Mouse (Mus musculus) intestine, embryonic 16.5 days (tissue): ENCODE measurements at regions not wholly inside any gene's neighbourhood (a gene's known extent, or its start where the extent isn't known, plus 50 kb on each side); places are given as distances from the start of the nearest gene placed in this dataset.

Source experiments
- ATAC-seq: fragments of 200-750 bp; cut with Nextera tagmentation; 2 replicates; pipeline ENCODE4 v1.8.0; 2017; ENCODE audit warnings: moderate TSS enrichment, moderate library complexity
- H3K27ac ChIP-seq: fragments of 300-500 bp; sonication (generic); 2 replicates; pipeline ENCODE4 v1.5.1; 2014; ENCODE audit warnings: mild to moderate bottlenecking, low read length
- H3K27me3 ChIP-seq: fragments of 300-500 bp; sonication (generic); replicated peaks from 2 replicates; pipeline ENCODE4 v1.6.1; 2014; ENCODE audit warnings: low read length, control low read depth, mixed read lengths; ENCODE audit not compliant: control insufficient read depth, insufficient read depth
- H3K36me3 ChIP-seq: fragments of 300-500 bp; sonication (generic); 2 replicates; pipeline ENCODE4 v1.6.1; 2014; ENCODE audit warnings: low read length, control low read depth; ENCODE audit not compliant: control insufficient read depth, insufficient read depth
- H3K4me1 ChIP-seq: fragments of 300-500 bp; sonication (generic); 2 replicates; pipeline ENCODE4 v1.6.1; 2014; ENCODE audit warnings: low read length, control low read depth, mixed read lengths; ENCODE audit not compliant: control insufficient read depth, insufficient read depth
- H3K4me2 ChIP-seq: fragments of 300-500 bp; sonication (generic); 2 replicates; pipeline ENCODE4 v1.6.1; 2014; ENCODE audit warnings: low read depth, low read length, control low read depth
- H3K4me3 ChIP-seq: fragments of 300-500 bp; sonication (generic); 2 replicates; pipeline ENCODE4 v1.5.1; 2014; ENCODE audit warnings: mild to moderate bottlenecking, low read length
- H3K9ac ChIP-seq: fragments of 300-500 bp; sonication (generic); 2 replicates; pipeline ENCODE4 v1.6.1; 2014; ENCODE audit warnings: low read depth, low read length
- H3K9me3 ChIP-seq: fragments of 300-500 bp; sonication (generic); 2 replicates; pipeline ENCODE4 v1.6.1; 2016; ENCODE audit warnings: low read length, control low read depth; ENCODE audit not compliant: control insufficient read depth
- WGBS: fragments of 180-500 bp; shearing (Covaris S2); extraction: QIAGEN DNeasy Blood & Tissue Kit; methylation state at CpG from one replicate; pipeline ENCODE4 v1.1.7; 2014; 5-methylcytosine and 5-hydroxymethylcytosine counted together

DNA sequence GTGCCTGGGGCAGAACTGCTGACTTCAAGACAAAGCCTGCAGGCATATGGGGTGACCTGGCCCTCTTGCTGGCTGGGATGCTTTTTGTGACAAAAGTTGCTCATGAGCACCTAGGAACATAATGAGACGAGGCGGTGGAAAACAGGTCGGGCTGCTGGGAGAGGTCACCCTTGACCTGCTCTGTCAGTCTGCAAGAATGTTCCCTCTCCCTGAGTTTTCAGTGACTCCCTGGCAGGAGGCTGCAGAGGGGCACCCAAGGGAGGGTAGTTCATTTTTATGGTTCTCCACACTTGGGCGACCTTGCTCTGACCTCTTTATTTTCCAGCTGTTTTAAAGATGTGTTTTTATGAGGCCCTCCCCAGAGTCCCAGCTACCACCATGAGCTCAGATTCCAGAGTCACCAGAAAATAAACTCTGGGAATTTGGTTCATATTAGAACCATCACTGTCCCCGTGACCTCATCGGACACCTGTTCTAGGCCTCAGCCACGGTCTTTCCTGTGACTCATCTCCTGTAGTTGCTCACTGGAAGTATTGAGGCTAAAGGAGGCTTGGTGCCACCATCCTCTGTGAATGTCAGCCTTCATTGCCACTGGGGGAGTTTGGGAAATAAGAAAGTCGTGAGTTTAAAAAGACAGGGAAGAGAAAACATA lies 108.7 kb upstream of the Pmepa1 start:
- WGBS = 59% methylated on average over 8 of the region's 8 CpGs
- Histone ChIP-seq H3K4me3 (no peak overlapping the region), H3K4me1 (peaks cover 29% of the 10 kb centered on the region), H3K4me2 (no peak overlapping the region), H3K36me3 (no peaks in the 10 kb centered on the region), H3K9ac (no peak overlapping the region), H3K9me3 (no peaks in the 10 kb centered on the region), H3K27ac (no peak overlapping the region), H3K27me3 (no peaks in the 10 kb centered on the region)
- ATAC-seq = no peak

DNA sequence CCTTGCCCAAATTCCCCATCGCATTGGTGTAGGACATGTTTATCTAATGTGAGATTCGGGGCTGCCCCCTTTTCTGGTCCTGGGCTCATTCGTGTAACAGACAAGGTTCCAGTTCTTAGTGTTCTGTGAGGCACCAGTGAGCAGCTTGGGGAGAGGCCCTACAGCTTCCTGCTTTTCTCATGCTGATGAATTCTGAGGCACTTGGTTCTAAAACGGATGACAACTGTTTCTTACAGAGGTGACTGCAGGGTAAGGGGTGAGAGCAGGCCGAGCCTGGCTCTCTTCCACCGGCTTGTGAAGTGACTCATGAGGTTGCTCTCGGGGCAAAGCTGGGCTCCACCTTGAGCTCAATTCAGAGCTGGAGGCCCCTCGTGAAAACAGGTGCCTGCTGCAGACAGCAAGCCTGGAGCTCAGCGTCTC lies 109.4 kb upstream of the Pmepa1 start:
- Histone ChIP-seq H3K27me3 (no peaks in the 10 kb centered on the region), H3K36me3 (no peaks in the 10 kb centered on the region), H3K9me3 (no peaks in the 10 kb centered on the region), H3K4me3 (no peak overlapping the region), H3K9ac (no peak overlapping the region), H3K27ac (no peak overlapping the region), H3K4me1 (peaks cover 25% of the 10 kb centered on the region), H3K4me2 (no peak overlapping the region)
- no peak for ATAC-seq
- 50% methylated on average over 9 of the region's 9 CpGs for WGBS

DNA sequence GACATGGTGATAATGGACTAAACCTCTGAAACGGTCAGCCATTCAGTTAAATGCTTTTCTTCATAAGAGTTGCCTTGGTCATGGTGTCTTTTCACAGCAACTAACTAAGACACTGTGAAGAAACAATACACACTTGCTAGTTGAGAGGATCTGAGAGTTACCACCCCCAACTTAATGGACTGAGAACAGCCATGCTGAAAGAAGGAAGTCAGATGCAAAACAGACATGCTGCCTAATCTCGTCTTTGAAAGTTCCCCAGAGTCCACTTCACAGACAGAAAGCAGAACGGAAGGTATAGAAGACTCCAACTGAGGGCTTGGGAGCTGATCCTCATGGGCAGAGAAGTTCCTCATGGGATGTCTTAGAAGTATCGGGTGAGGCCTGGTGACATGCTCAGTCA lies 111.8 kb upstream of the Pmepa1 start:
- H3K9me3 ChIP-seq = no peaks in the 10 kb centered on the region
- WGBS = 78% methylated on average over 4 of the region's 4 CpGs
- H3K4me1 ChIP-seq = peaks cover 13% of the 10 kb centered on the region; the same call in 1 of the 2 replicates
- H3K9ac ChIP-seq = no peak overlapping the region
- H3K4me3 ChIP-seq = no peak overlapping the region
- no peak for ATAC-seq
- H3K27me3 ChIP-seq = no peaks in the 10 kb centered on the region
- no peak overlapping the region for H3K4me2 ChIP-seq
- H3K27ac ChIP-seq = no peak overlapping the region
- no peaks in the 10 kb centered on the region for H3K36me3 ChIP-seq

DNA sequence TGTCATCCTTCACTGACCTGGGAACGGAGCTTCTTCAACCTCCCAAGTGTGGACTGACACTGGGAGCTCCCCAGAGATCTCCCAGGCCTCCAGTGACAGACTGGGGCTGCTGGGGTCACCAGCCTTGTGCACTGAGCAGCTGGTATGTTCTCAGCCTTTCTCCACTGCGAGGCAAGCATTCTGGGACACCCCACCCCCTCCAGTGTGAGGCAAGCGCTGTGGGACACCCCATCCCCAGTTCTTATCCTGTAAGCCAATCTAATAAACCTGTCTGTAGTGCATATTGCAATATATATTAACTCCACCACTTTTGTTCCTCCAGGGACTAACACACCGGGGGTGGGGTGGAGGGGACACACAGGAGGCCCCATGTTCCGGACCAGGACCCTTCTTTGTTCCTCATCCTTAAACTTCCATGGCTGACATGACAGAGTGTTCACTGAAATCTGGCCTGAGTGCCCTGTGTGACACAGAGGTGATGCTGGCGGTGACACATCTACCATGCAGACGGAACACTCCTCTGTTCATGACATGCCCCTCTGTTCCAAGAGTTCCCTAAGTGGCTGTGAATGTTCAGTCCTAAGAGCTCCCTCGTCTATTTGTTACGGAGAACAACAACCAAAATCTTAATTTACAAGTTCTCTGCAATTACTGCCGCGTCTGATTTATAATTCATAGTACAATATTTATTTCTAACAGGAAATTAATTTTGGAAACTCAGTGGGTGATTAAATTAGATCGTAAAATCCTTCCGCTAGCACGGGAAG lies 116.4 kb upstream of the Pmepa1 start:
- H3K27me3 ChIP-seq = no peaks in the 10 kb centered on the region
- no peak for ATAC-seq
- H3K9me3 ChIP-seq = no peaks in the 10 kb centered on the region
- no peak overlapping the region for H3K27ac ChIP-seq
- H3K4me2 ChIP-seq = no peak overlapping the region
- WGBS = 70% methylated on average over 14 of the region's 14 CpGs
- H3K4me3 ChIP-seq = no peak overlapping the region
- H3K9ac ChIP-seq = no peak overlapping the region
- H3K4me1 ChIP-seq = peaks cover 6% of the 10 kb centered on the region
- H3K36me3 ChIP-seq = no peaks in the 10 kb centered on the region

DNA sequence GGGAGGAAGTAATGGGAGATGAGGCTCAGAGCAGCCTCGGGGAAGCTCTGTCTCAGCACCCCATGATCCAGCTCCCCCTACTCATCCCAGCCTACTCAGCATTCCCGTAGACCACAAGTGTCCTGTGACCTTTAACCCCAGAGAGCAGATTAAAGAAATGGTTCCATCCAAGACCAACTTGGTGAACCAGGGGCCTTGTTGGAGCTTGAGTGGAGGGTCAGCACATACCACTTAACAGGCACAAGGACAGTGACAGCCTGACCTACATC lies 116.9 kb upstream of the Pmepa1 start:
- no peak for ATAC-seq
- Histone ChIP-seq H3K4me3 (no peak overlapping the region), H3K27me3 (no peaks in the 10 kb centered on the region), H3K9me3 (no peaks in the 10 kb centered on the region), H3K27ac (no peak overlapping the region), H3K9ac (no peak overlapping the region), H3K4me1 (peaks cover 6% of the 10 kb centered on the region), H3K4me2 (no peak overlapping the region), H3K36me3 (no peaks in the 10 kb centered on the region)
- WGBS = 52% methylated on average over 2 of the region's 2 CpGs

DNA sequence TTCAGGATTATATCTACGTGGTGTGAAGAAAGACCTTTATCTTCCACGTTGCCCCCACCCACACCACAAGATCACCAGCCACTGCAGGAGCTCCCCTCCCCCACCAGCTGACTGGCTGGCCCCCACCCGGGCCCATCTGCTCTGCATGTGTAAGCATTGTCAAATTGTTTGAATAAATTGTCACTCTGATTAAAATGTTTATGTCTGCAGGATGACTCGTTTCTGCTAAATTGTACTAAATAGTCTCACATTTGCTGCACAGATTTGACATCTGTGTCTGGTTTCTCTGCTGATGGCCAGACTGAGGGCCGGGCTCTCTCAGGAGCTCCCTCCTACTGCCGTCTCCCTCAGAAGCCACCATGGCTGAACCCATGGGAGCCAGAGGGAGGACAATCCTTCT lies 119.2 kb upstream of the Pmepa1 start:
- H3K4me3 ChIP-seq = no peak overlapping the region
- H3K4me2 ChIP-seq = no peak overlapping the region
- 27% methylated on average over 6 of the region's 6 CpGs for WGBS
- no peaks in the 10 kb centered on the region for H3K9me3 ChIP-seq
- no peak overlapping the region for H3K9ac ChIP-seq
- no peaks in the 10 kb centered on the region for H3K36me3 ChIP-seq
- H3K27ac ChIP-seq = no peak overlapping the region
- peak; percentile 68 for ATAC-seq
- peaks cover 6% of the 10 kb centered on the region for H3K4me1 ChIP-seq
- no peaks in the 10 kb centered on the region for H3K27me3 ChIP-seq

DNA sequence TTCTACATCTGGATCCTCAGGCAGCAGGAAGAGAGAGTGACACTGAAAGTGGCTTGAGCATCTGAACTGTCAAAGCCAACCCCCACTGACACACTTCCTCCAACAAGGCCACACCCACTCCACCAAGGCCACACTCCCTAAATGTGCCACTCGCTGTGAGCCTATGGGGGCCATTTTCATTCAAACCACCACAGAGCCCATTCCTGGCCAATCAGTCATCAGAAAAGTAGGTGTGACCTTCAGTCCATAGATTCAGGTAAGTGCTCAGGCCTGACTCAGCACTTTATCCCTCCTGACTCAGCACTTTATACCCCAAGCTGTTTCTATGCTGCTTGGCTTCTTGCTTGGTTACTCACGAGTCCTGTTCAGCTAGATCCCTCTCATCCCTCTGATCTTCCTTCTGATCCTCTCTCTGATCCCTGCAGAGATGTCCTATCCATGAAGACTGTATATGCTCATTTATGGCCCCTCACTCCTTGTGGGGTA lies 121.6 kb upstream of the Pmepa1 start:
- ATAC-seq = no peak
- Histone ChIP-seq H3K4me3 (no peak overlapping the region), H3K36me3 (no peaks in the 10 kb centered on the region), H3K4me1 (peaks cover 6% of the 10 kb centered on the region), H3K27me3 (no peaks in the 10 kb centered on the region), H3K9ac (no peak overlapping the region), H3K4me2 (no peak overlapping the region), H3K27ac (no peak overlapping the region), H3K9me3 (no peaks in the 10 kb centered on the region)
- WGBS = 95% methylated on average over 2 of the region's 2 CpGs

DNA sequence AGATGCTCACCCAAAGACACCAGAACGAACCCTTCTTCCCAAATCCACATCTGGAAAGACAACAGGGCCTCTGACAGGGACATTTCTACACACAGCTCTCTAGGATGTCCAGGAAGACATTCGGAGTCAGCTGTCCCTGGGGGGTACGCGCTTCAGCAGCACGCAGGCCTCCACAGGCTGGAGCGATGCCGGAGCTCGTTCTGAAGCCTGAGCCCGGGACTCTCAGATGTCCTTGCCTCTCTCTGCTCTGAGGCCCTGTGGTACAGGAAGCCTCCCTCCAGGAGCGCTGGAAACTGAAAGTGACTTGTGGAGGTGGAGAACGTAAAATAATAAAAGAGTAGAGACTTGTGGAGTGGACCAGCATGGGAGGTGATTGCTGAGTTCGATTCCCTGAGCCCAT lies 116.8 kb upstream of the 1700021F07Rik start:
- Histone ChIP-seq H3K9ac (no peak overlapping the region), H3K4me2 (no peak overlapping the region), H3K36me3 (no peaks in the 10 kb centered on the region), H3K27ac (no peak overlapping the region), H3K27me3 (no peaks in the 10 kb centered on the region), H3K4me1 (peaks cover 14% of the 10 kb centered on the region), H3K9me3 (no peaks in the 10 kb centered on the region), H3K4me3 (no peak overlapping the region)
- ATAC-seq = no peak
- WGBS = 67% methylated on average over 12 of the region's 12 CpGs

DNA sequence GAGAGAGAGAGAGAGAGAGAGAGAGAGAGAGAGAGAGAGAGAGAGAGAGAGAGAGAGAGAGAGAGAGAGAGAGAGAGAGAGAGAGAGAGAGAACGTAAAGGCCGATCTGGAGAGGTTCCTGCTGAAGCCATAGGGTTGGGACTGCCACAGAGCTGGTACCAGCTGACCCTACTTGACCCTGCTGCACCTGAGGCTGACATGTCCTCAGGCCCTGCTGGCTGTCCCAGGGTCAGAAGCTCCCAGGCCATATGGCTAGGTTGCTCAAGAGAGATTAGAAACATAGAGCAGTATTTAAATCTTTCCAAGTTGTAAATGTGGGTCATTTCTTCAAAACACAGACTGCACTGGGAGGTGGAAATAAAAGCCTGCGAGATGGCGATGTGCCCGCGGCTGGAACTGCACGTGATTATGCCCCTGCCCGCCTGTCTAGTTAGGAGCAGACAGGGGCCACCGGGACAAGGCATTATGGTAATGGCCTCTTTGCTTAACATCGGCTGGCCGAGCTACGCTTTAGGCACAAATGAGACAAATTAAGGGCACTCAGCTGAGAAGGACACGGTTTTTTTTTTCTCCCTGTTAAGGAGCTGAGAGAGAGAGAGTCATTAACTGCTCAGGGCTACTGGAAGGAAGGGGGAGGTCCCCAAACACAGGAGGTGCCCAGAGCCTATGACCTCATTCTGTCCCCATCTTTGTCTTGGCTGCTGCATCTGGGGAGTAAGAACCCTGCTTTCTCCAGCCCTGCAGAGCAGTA lies 115.9 kb upstream of the 1700021F07Rik start:
- no peaks in the 10 kb centered on the region for H3K9me3 ChIP-seq
- H3K4me3 ChIP-seq = no peak overlapping the region
- H3K9ac ChIP-seq = no peak overlapping the region
- no peak overlapping the region for H3K27ac ChIP-seq
- H3K4me2 ChIP-seq = no peak overlapping the region
- H3K4me1 ChIP-seq = peaks cover 14% of the 10 kb centered on the region
- ATAC-seq = no peak
- no peaks in the 10 kb centered on the region for H3K27me3 ChIP-seq
- 52% methylated on average over 13 of the region's 13 CpGs for WGBS
- no peaks in the 10 kb centered on the region for H3K36me3 ChIP-seq
